Mouse (Mus musculus): ENCODE data around the gene 4930568D16Rik. TPM values are rescaled to one million over a fixed set of nuclear protein-coding genes. Genes with fewer than 3 reads are reported as not detected.
A peak's percentile ranks its signal among the peaks of the same experiment; 100 is the strongest.

Gene 4930568D16Rik
- polyA plus RNA-seq, 1 experiment from 2014 or later = not detected

DNA sequence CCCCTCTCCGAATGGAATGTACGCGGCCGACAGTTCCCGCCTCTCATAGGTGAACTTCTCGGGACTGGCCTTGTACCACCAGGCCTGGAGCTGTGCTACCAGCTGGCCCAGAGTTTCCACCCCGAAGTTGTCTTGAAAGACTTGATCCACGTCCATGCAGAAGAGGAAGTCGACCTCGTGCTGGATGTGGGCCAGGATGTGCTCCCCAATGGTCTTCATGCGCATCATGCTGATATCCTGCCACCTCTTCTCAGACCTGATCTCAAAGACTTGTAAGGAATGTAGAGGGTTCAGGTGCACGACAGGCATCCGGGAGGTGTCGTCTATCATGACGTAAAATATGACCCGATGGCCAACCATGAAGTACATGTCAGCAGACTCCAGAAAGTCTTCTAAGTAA lies 34.9 kb upstream of the 4930568D16Rik start:
- 89% methylated on average over 16 of the region's 16 CpGs for WGBS

GRCm38 (mm10) chr2:35400739-35401138 lies 33.2 kb upstream of the 4930568D16Rik start:
- Histone ChIP-seq H3K9me3 (replicated peaks) (no peaks in the 10 kb centered on the region), H3K4me1 (replicated peaks) (peaks cover 7% of the 10 kb centered on the region; the same call in 1 of the 2 replicates), H3K4me2 (no peak overlapping the region), H3K27ac (ENCODE audit: poor library complexity, severe bottlenecking) (no peak overlapping the region), H3K27me3 (replicated peaks) (no peaks in the 10 kb centered on the region), H3K4me3 (no peak overlapping the region), H3K36me3 (peaks cover 30% of the 10 kb centered on the region), H3K9ac (no peak overlapping the region)
- peak; percentile 17; the same call in 1 of the 2 replicates for ATAC-seq (ENCODE audit: insufficient number of reproducible peaks, low FRiP score)
- WGBS = 84% methylated on average over 7 of the region's 7 CpGs

More for the DNA sequence above, 34.9 kb upstream of the 4930568D16Rik start:
- ATAC-seq (ENCODE audit: insufficient number of reproducible peaks, low FRiP score) = no peak
- Histone ChIP-seq H3K36me3 (peaks cover 46% of the 10 kb centered on the region), H3K9me3 (replicated peaks) (no peaks in the 10 kb centered on the region), H3K9ac (no peak overlapping the region), H3K4me3 (no peak overlapping the region), H3K27me3 (replicated peaks) (no peaks in the 10 kb centered on the region), H3K27ac (ENCODE audit: poor library complexity, severe bottlenecking) (no peak overlapping the region), H3K4me1 (replicated peaks) (0 out of 2 replicates have a peak, but pooled peaks cover 7% of the 10 kb centered on the region), H3K4me2 (no peak overlapping the region)

DNA sequence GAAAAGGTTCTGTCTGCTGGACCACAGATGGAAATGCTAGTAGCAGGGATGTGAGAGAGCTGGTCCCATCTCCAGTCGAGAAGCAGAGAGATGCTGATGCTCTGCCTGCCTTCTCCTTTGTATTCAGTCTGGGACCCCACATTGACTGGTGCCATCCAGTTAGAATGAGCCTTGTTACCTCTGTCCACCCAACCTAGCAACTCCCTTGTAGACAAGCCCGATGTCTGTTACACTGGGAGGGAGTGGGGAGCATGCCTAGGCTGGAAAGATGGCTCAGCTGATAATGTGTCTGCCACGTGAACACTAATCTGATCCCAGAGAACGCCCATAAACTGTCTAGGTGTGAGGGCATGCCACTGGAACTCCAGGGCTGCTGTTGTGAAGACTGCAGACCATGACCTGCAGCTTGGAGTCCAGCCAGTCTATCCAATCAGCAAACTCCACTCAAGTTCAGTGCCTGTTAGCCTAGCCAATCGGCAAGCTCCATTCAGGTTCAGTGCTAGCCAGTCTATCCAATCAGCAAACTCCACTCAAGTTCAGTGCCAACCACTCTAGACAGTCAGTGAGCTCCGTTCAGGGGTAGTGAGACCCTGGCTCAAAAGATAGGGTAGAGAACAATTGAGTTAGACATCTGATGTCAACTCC lies 30.8 kb upstream of the 4930568D16Rik start:
- Histone ChIP-seq H3K4me1 (replicated peaks) (peaks cover 7% of the 10 kb centered on the region; the same call in 1 of the 2 replicates), H3K4me2 (no peak overlapping the region), H3K4me3 (no peak overlapping the region), H3K36me3 (peaks cover 18% of the 10 kb centered on the region), H3K9me3 (replicated peaks) (no peaks in the 10 kb centered on the region), H3K27ac (ENCODE audit: poor library complexity, severe bottlenecking) (no peak overlapping the region), H3K9ac (no peak overlapping the region), H3K27me3 (replicated peaks) (no peaks in the 10 kb centered on the region)
- WGBS = 72% methylated on average over 6 of the region's 6 CpGs
- peak; percentile 40; the same call in 1 of the 2 replicates for ATAC-seq (ENCODE audit: insufficient number of reproducible peaks, low FRiP score)

- no peaks in the 10 kb centered on the region for H3K27me3 ChIP-seq (replicated peaks)
- H3K27ac ChIP-seq (ENCODE audit: poor library complexity, severe bottlenecking) = no peak overlapping the region
- ATAC-seq (ENCODE audit: insufficient number of reproducible peaks, low FRiP score) = no peak
- H3K9ac ChIP-seq = no peak overlapping the region
- no peak overlapping the region for H3K4me2 ChIP-seq
- H3K36me3 ChIP-seq = peaks cover 15% of the 10 kb centered on the region
- H3K9me3 ChIP-seq (replicated peaks) = no peaks in the 10 kb centered on the region
- H3K4me3 ChIP-seq = no peak overlapping the region
- H3K4me1 ChIP-seq (replicated peaks) = peaks cover 7% of the 10 kb centered on the region; the same call in 1 of the 2 replicates
- WGBS = 42% methylated on average over 11 of the region's 11 CpGs
Observed at GRCm38 (mm10) chr2:35397590-35398173, 30.2 kb upstream of the 4930568D16Rik start.

- no peak within 1 kb of the TSS for H3K4me2 ChIP-seq
- ATAC-seq (ENCODE audit: insufficient number of reproducible peaks, low FRiP score) = no peak
- no peaks in the 10 kb centered on the region for H3K9me3 ChIP-seq (replicated peaks)
- H3K9ac ChIP-seq = no peak within 1 kb of the TSS
- no peak within 1 kb of the TSS for H3K27ac ChIP-seq (ENCODE audit: poor library complexity, severe bottlenecking)
- peaks cover 9% of the 10 kb centered on the region for H3K36me3 ChIP-seq
- peaks cover 7% of the 10 kb centered on the region; the same call in 1 of the 2 replicates for H3K4me1 ChIP-seq (replicated peaks)
- WGBS = 58% methylated on average over 5 of the region's 5 CpGs
- H3K27me3 ChIP-seq (replicated peaks) = no peaks in the 10 kb centered on the region
- no peak within 1 kb of the TSS for H3K4me3 ChIP-seq
Observed at GRCm38 (mm10) chr2:35397096-35397495, 29.6 kb upstream of the 4930568D16Rik start, which contains the start of gene 4930402F06Rik. Gene 4930402F06Rik, minus strand, starts transcription at chr2:35397175.

GRCm38 (mm10) chr2:35385441-35385871 lies 17.9 kb upstream of the 4930568D16Rik start:
- Histone ChIP-seq H3K9ac (no peak overlapping the region), H3K27me3 (replicated peaks) (no peaks in the 10 kb centered on the region), H3K4me2 (no peak overlapping the region), H3K4me1 (replicated peaks) (peaks cover 6% of the 10 kb centered on the region; the same call in 1 of the 2 replicates), H3K9me3 (replicated peaks) (peaks cover 5% of the 10 kb centered on the region; the same call in 1 of the 2 replicates), H3K4me3 (no peak overlapping the region), H3K27ac (ENCODE audit: poor library complexity, severe bottlenecking) (no peak overlapping the region), H3K36me3 (no peaks in the 10 kb centered on the region)
- WGBS = 65% methylated on average over 9 of the region's 9 CpGs
- ATAC-seq (ENCODE audit: insufficient number of reproducible peaks, low FRiP score) = no peak

- H3K36me3 ChIP-seq = no peaks in the 10 kb centered on the region
- no peak overlapping the region for H3K4me3 ChIP-seq
- no peaks in the 10 kb centered on the region for H3K4me1 ChIP-seq (replicated peaks)
- no peak overlapping the region for H3K9ac ChIP-seq
- H3K27me3 ChIP-seq (replicated peaks) = no peaks in the 10 kb centered on the region
- 66% methylated on average over 9 of the region's 9 CpGs for WGBS
- ATAC-seq (ENCODE audit: insufficient number of reproducible peaks, low FRiP score) = no peak
- no peak overlapping the region for H3K4me2 ChIP-seq
- H3K9me3 ChIP-seq (replicated peaks) = no peaks in the 10 kb centered on the region
- H3K27ac ChIP-seq (ENCODE audit: poor library complexity, severe bottlenecking) = no peak overlapping the region
Observed at GRCm38 (mm10) chr2:35379306-35379705, 11.8 kb upstream of the 4930568D16Rik start.

DNA sequence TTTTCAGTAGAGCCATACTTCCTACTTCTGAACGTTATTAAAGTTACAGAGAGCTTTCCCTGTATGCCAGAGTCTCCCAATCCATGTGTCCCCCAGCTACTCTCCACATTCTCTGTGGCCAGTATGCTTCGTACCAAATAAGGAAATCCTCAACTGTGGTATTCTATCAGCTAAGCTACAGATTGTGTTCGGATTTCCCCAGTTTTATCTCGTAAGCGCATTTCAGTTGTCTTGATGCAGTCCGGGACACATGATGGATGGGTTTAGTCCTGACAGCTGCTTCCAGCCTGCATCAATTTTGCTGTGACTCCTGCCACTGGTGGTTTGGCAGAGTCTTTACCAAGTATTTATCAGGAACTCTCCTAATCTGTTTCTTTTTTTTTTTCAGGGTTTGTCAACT lies 10.1 kb upstream of the 4930568D16Rik start:
- no peaks in the 10 kb centered on the region for H3K27me3 ChIP-seq (replicated peaks)
- no peak overlapping the region for H3K27ac ChIP-seq (ENCODE audit: poor library complexity, severe bottlenecking)
- no peaks in the 10 kb centered on the region for H3K9me3 ChIP-seq (replicated peaks)
- ATAC-seq (ENCODE audit: insufficient number of reproducible peaks, low FRiP score) = no peak
- no peaks in the 10 kb centered on the region for H3K4me1 ChIP-seq (replicated peaks)
- no peak overlapping the region for H3K9ac ChIP-seq
- H3K4me2 ChIP-seq = no peak overlapping the region
- WGBS = 12% methylated on average over 6 of the region's 6 CpGs
- H3K36me3 ChIP-seq = no peaks in the 10 kb centered on the region
- H3K4me3 ChIP-seq = no peak overlapping the region

DNA sequence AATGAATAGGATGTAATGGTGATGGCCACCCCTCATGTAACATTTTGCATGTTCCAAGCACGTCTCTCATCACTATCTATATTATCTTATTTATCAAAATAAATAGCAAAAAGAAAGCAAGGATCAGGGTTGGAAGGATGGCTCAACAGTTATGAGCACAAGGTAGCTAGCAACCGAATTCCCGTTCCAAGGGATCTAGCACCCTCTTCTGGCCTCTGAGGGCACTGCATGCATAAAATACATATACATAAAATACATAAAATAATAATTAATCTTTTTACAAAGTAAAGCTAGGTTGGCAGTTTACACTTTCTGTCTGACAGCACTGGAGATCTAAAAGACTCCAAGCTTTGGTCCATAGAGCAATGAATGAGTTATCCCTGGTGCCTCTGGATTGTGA lies 5.5 kb upstream of the 4930568D16Rik start:
- WGBS = 18% methylated on average over 3 of the region's 3 CpGs
- no peak overlapping the region for H3K27ac ChIP-seq (ENCODE audit: poor library complexity, severe bottlenecking)
- no peak for ATAC-seq (ENCODE audit: insufficient number of reproducible peaks, low FRiP score)
- H3K4me1 ChIP-seq (replicated peaks) = no peaks in the 10 kb centered on the region
- no peak overlapping the region for H3K9ac ChIP-seq
- no peak overlapping the region for H3K4me2 ChIP-seq
- no peaks in the 10 kb centered on the region for H3K36me3 ChIP-seq
- H3K4me3 ChIP-seq = no peak overlapping the region
- H3K27me3 ChIP-seq (replicated peaks) = no peaks in the 10 kb centered on the region
- H3K9me3 ChIP-seq (replicated peaks) = no peaks in the 10 kb centered on the region

- H3K4me2 ChIP-seq = no peak overlapping the region
- ATAC-seq (ENCODE audit: insufficient number of reproducible peaks, low FRiP score) = no peak
- no peaks in the 10 kb centered on the region for H3K9me3 ChIP-seq (replicated peaks)
- H3K4me3 ChIP-seq = no peak overlapping the region
- H3K4me1 ChIP-seq (replicated peaks) = no peaks in the 10 kb centered on the region
- no peaks in the 10 kb centered on the region for H3K27me3 ChIP-seq (replicated peaks)
- no peak overlapping the region for H3K27ac ChIP-seq (ENCODE audit: poor library complexity, severe bottlenecking)
- H3K9ac ChIP-seq = no peak overlapping the region
- H3K36me3 ChIP-seq = no peaks in the 10 kb centered on the region
Observed at GRCm38 (mm10) chr2:35370686-35371085, 3.2 kb upstream of the 4930568D16Rik start.

DNA sequence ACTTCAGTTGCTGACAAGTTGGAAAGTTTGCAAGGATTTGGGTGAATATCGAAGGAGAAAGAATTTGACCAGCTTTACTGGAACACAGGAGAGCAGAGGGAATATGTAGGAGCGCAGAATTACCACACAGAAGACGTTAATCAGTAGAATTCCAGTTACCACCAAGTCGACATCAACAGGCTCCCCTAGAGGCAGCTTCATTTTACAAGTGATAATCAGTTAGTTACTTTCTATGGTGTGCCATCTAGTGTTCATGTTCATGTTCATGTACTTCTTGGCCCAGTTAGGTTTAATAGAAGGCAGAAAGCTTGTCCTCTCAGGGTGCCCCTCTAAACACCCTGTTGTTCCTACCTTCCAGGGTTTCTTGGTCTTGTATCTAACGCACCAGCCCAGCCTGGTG lies 18.3 kb downstream of the 4930568D16Rik start:
- H3K27me3 ChIP-seq (replicated peaks) = no peaks in the 10 kb centered on the region
- no peak overlapping the region for H3K9ac ChIP-seq
- 43% methylated on average over 5 of the region's 5 CpGs for WGBS
- H3K4me1 ChIP-seq (replicated peaks) = no peaks in the 10 kb centered on the region
- H3K27ac ChIP-seq (ENCODE audit: poor library complexity, severe bottlenecking) = no peak overlapping the region
- H3K4me2 ChIP-seq = no peak overlapping the region
- ATAC-seq (ENCODE audit: insufficient number of reproducible peaks, low FRiP score) = no peak
- H3K9me3 ChIP-seq (replicated peaks) = no peaks in the 10 kb centered on the region
- H3K4me3 ChIP-seq = no peak overlapping the region
- no peaks in the 10 kb centered on the region for H3K36me3 ChIP-seq

Measured in heart, embryonic 12.5 days (tissue).